Mouse (Mus musculus): ENCODE results near the gene Atxn7l1. TPM values are rescaled to one million over a fixed set of nuclear protein-coding genes. Genes with fewer than 3 reads are reported as not detected.

The Atxn7l1 gene
- polyA plus RNA-seq, 1 experiment, result 23.7 TPM

DNA sequence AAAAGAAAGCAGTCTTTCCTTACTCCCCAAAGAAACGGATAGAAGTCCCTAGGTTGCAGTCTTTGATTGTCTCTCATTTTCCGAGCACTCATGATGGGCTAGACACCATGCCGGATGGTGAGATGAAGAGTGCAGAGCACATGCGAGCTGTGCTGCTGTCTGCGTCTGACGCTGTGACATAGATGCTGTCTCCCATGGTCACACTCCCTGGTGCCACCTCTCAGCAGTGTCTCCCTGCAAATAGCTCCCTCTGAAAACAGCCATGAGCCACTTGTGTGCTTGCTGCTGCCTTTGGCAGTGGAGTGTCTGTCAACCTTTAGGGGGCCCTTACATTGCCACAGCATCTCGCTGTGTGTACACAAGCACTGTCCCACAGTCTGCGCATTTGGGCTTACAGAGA is 95.2 kb downstream of the Atxn7l1 start:
- Histone ChIP-seq H3K27me3 (replicated peaks; ENCODE audit: control insufficient read depth, insufficient read depth, low read length) (no peaks in the 10 kb centered on the region), H3K4me1 (ENCODE audit: control insufficient read depth, insufficient read depth, low read length) (no peaks in the 10 kb centered on the region), H3K4me3 (ENCODE audit: insufficient read depth, low read depth, low read length) (no peak overlapping the region), H3K36me3 (ENCODE audit: control insufficient read depth, insufficient read depth, low read length) (no peaks in the 10 kb centered on the region), H3K27ac (ENCODE audit: insufficient read depth, low read depth, low read length) (no peak overlapping the region)
- no peak for TF ChIP-seq POLR2A (IDR thresholded peaks at IDR 0.05; ENCODE audit: low read depth, low read length)
- no peak for TF ChIP-seq CTCF (conservative IDR thresholded peaks at IDR 0.05; ENCODE audit: insufficient read depth, insufficient read length, low read depth, low read length)
- 98% methylated on average over 8 of the region's 8 CpGs for WGBS
- DNase-seq, result no peak

DNA sequence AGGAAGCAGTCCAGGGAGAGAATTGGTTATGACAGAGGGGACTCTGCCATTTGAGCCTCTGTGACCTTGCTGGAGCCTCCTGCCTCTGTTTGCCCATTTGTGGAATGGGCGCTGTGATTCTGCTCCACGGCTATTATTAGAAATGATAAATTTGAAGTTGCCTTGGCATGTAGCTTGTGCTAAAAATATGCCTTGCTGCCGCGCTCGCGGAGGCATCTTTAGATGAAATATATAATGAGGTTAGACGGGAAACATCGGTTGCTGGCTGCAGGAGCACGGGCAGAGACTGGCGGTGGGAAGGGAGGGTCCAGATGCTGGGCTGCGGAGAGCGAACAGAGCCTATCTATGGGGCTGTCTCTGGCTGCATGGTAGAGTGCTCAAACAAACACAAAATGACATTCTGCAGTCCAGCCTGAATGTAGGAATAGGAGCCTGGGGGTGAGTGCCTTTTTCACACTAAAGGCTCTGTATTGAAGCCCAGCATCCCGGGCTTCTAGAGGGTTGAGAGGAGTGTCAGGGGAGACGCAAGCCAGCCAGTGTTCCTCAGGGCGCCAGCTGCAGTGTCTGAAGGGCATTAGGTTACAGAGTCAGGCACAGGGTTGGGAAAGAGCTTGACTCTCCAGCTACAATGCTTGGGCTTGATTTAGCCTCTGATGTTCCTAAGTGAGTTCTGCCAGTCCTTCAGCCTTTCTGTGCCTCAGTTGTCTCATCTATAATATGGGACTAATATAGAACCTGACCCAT is 96.8 kb downstream of the Atxn7l1 start:
- H3K36me3 ChIP-seq (ENCODE audit: control insufficient read depth, insufficient read depth, low read length), result no peaks in the 10 kb centered on the region
- no peak for TF ChIP-seq CTCF (conservative IDR thresholded peaks at IDR 0.05; ENCODE audit: insufficient read depth, insufficient read length, low read depth, low read length)
- TF ChIP-seq POLR2A (IDR thresholded peaks at IDR 0.05; ENCODE audit: low read depth, low read length), result no peak
- H3K27me3 ChIP-seq (replicated peaks; ENCODE audit: control insufficient read depth, insufficient read depth, low read length), result no peaks in the 10 kb centered on the region
- 65% methylated on average over 15 of the region's 15 CpGs for WGBS
- H3K27ac ChIP-seq (ENCODE audit: insufficient read depth, low read depth, low read length), result no peak overlapping the region
- H3K4me3 ChIP-seq (ENCODE audit: insufficient read depth, low read depth, low read length), result no peak overlapping the region
- DNase-seq, result no peak
- H3K4me1 ChIP-seq (ENCODE audit: control insufficient read depth, insufficient read depth, low read length), result no peaks in the 10 kb centered on the region

DNA sequence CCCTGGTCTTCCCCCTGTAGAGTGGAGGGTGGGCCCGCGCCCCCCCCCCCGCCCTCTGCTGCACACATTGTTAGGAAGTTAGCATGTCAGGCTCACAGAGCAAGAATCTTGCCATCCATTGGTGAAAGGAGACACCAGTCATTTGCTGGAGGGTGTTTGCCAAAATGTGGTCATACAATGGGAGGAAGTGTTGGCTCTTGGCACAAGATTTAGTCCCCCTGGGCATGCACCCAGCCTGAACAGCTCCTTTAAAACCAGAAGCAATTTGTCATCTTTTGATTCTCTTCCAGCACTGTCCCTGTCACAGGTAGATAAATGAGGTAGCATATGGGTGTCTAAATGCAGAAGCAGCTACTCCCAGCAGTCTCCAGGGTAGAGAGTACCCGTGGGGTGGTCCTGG is 98.0 kb downstream of the Atxn7l1 start:
- peak; percentile 81 for DNase-seq
- Histone ChIP-seq H3K4me3 (ENCODE audit: insufficient read depth, low read depth, low read length) (no peak overlapping the region), H3K4me1 (ENCODE audit: control insufficient read depth, insufficient read depth, low read length) (no peaks in the 10 kb centered on the region), H3K27ac (ENCODE audit: insufficient read depth, low read depth, low read length) (no peak overlapping the region), H3K36me3 (ENCODE audit: control insufficient read depth, insufficient read depth, low read length) (no peaks in the 10 kb centered on the region), H3K27me3 (replicated peaks; ENCODE audit: control insufficient read depth, insufficient read depth, low read length) (no peaks in the 10 kb centered on the region)
- no peak for TF ChIP-seq CTCF (conservative IDR thresholded peaks at IDR 0.05; ENCODE audit: insufficient read depth, insufficient read length, low read depth, low read length)
- no peak for TF ChIP-seq POLR2A (IDR thresholded peaks at IDR 0.05; ENCODE audit: low read depth, low read length)
- 64% methylated on average over 4 of the region's 4 CpGs for WGBS

DNA sequence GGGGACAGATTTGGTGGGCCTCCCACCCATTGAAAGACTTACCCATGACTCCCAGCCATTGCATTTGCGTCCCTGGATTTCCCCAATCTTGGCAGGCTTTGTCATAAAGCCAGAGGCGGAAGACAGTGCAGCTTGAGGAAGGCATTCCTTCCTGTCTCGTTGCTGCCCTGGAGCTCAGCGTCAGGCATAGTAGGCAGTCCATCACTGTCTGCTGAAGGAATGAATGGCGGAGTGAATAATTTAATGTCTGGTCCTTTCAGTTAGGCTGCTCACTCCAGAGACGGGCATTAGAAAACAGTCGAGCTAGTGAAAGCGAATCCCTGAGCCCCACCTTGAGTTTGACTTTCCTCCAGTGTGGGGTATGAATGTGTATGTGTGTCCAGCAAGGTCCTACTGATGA is 99.4 kb downstream of the Atxn7l1 start:
- 61% methylated on average over 8 of the region's 8 CpGs for WGBS
- no peak for TF ChIP-seq CTCF (conservative IDR thresholded peaks at IDR 0.05; ENCODE audit: insufficient read depth, insufficient read length, low read depth, low read length)
- no peak for TF ChIP-seq POLR2A (IDR thresholded peaks at IDR 0.05; ENCODE audit: low read depth, low read length)
- peak; percentile 38 for DNase-seq

DNA sequence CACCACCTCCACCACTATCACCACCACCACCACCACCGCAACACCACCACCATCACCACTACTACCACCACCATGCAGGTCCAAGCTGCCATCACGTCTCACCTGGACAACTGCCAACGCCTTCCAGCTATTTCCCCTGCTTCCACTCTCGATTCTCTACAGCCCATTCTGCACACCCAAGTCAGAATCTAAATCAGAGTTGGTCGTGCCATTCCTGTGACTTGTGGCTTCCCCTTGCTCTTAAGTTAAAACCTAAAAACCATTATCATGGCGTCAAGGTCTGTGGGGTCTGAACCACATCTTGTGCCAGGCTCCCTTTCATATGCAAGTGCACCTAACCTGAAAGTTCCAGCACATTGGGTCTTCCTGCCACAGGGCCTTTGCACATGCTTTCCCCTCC is 102.7 kb downstream of the Atxn7l1 start:
- DNase-seq, result no peak
- WGBS, result 87% methylated on average over 6 of the region's 6 CpGs
- H3K36me3 ChIP-seq (ENCODE audit: control insufficient read depth, insufficient read depth, low read length), result no peaks in the 10 kb centered on the region
- H3K27me3 ChIP-seq (replicated peaks; ENCODE audit: control insufficient read depth, insufficient read depth, low read length), result no peaks in the 10 kb centered on the region
- no peak overlapping the region for H3K4me3 ChIP-seq (ENCODE audit: insufficient read depth, low read depth, low read length)
- TF ChIP-seq POLR2A (IDR thresholded peaks at IDR 0.05; ENCODE audit: low read depth, low read length) (no peak), CTCF (conservative IDR thresholded peaks at IDR 0.05; ENCODE audit: insufficient read depth, insufficient read length, low read depth, low read length) (no peak)
- H3K4me1 ChIP-seq (ENCODE audit: control insufficient read depth, insufficient read depth, low read length), result no peaks in the 10 kb centered on the region
- H3K27ac ChIP-seq (ENCODE audit: insufficient read depth, low read depth, low read length), result no peak overlapping the region

More for the DNA sequence above, 99.4 kb downstream of the Atxn7l1 start:
- no peak overlapping the region for H3K4me3 ChIP-seq (ENCODE audit: insufficient read depth, low read depth, low read length)
- no peaks in the 10 kb centered on the region for H3K36me3 ChIP-seq (ENCODE audit: control insufficient read depth, insufficient read depth, low read length)
- no peaks in the 10 kb centered on the region for H3K27me3 ChIP-seq (replicated peaks; ENCODE audit: control insufficient read depth, insufficient read depth, low read length)
- H3K27ac ChIP-seq (ENCODE audit: insufficient read depth, low read depth, low read length), result no peak overlapping the region
- H3K4me1 ChIP-seq (ENCODE audit: control insufficient read depth, insufficient read depth, low read length), result no peaks in the 10 kb centered on the region

DNA sequence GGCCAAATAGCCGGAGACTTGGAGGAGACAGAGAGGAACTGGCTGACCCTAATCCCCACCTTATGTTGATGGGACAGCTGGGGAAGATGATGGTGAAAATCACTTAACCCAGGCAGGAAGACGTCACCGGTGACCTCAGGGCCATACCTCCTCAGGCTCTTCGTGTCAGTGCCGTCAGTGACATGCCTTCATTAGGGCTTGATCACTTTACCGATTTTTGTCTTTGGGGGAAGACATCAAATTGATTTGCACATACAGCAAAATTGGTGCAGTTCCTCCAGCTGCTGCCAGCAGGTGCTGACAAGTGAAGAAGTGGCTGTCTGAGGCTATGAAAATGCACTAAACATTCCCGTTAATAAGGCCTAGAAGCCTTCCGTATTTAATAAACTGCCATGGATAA is 103.9 kb downstream of the Atxn7l1 start:
- H3K27ac ChIP-seq (ENCODE audit: insufficient read depth, low read depth, low read length), result no peak overlapping the region
- WGBS, result 88% methylated on average over 8 of the region's 8 CpGs
- DNase-seq, result no peak
- no peaks in the 10 kb centered on the region for H3K36me3 ChIP-seq (ENCODE audit: control insufficient read depth, insufficient read depth, low read length)
- no peaks in the 10 kb centered on the region for H3K27me3 ChIP-seq (replicated peaks; ENCODE audit: control insufficient read depth, insufficient read depth, low read length)
- no peaks in the 10 kb centered on the region for H3K4me1 ChIP-seq (ENCODE audit: control insufficient read depth, insufficient read depth, low read length)
- H3K4me3 ChIP-seq (ENCODE audit: insufficient read depth, low read depth, low read length), result no peak overlapping the region
- TF ChIP-seq POLR2A (IDR thresholded peaks at IDR 0.05; ENCODE audit: low read depth, low read length) (no peak), CTCF (conservative IDR thresholded peaks at IDR 0.05; ENCODE audit: insufficient read depth, insufficient read length, low read depth, low read length) (no peak)

DNA sequence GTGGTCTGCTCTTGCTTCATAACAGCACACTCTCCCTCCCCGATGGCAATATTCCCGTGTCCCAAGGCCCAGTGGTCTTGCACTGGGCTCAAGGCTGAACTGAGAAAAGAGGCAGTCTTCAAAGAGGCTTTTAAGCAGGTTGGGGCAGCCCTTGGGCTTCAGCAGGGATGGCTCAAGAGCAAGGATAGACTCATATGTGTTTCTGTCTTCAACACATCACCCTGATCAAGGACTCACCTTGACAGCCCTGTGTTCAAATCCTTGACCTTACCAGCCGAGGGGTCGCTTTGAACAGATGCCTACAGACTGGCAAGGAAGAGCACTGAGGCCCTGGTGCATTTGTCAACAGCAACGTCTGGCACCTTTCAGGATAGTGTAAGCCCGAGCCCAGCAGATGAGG is 105.1 kb downstream of the Atxn7l1 start:
- Histone ChIP-seq H3K27me3 (replicated peaks; ENCODE audit: control insufficient read depth, insufficient read depth, low read length) (no peaks in the 10 kb centered on the region), H3K36me3 (ENCODE audit: control insufficient read depth, insufficient read depth, low read length) (no peaks in the 10 kb centered on the region), H3K4me1 (ENCODE audit: control insufficient read depth, insufficient read depth, low read length) (no peaks in the 10 kb centered on the region), H3K27ac (ENCODE audit: insufficient read depth, low read depth, low read length) (no peak overlapping the region), H3K4me3 (ENCODE audit: insufficient read depth, low read depth, low read length) (no peak overlapping the region)
- DNase-seq, result no peak
- WGBS, result 92% methylated on average over 6 of the region's 6 CpGs
- TF ChIP-seq CTCF (conservative IDR thresholded peaks at IDR 0.05; ENCODE audit: insufficient read depth, insufficient read length, low read depth, low read length) (no peak), POLR2A (IDR thresholded peaks at IDR 0.05; ENCODE audit: low read depth, low read length) (no peak)

All from kidney, adult 2 months (tissue).